Mouse (Mus musculus): ENCODE results near the gene Nbea. TPM values are rescaled to one million over a fixed set of nuclear protein-coding genes. Genes with fewer than 3 reads are reported as not detected.

Gene Nbea
- polyA plus RNA-seq, 1 experiment from 2014 or later = 7.4 TPM

- Histone ChIP-seq H3K36me3 (no peaks in the 10 kb centered on the region), H3K4me3 (no peak overlapping the region), H3K4me1 (no peaks in the 10 kb centered on the region), H3K27ac (no peak overlapping the region), H3K27me3 (ENCODE audit: insufficient read depth, poor library complexity, severe bottlenecking) (no peaks in the 10 kb centered on the region), H3K9me3 (no peaks in the 10 kb centered on the region)
- WGBS = 94% methylated on average over 2 of the region's 2 CpGs
- no peak for DNase-seq (ENCODE audit: low spot score)
These were observed 414.2 kb downstream of the Nbea start for GRCm38 (mm10) chr3:55769308-55769707.

- Histone ChIP-seq H3K36me3 (no peaks in the 10 kb centered on the region), H3K4me1 (no peaks in the 10 kb centered on the region), H3K4me3 (no peak overlapping the region), H3K27ac (no peak overlapping the region), H3K27me3 (ENCODE audit: insufficient read depth, poor library complexity, severe bottlenecking) (no peaks in the 10 kb centered on the region), H3K9me3 (no peaks in the 10 kb centered on the region)
- no peak for DNase-seq (ENCODE audit: low spot score)
- 81% methylated on average over 2 of the region's 2 CpGs for WGBS
These were observed 414.8 kb downstream of the Nbea start for GRCm38 (mm10) chr3:55768654-55769053.

GRCm38 (mm10) chr3:55763591-55763990 is 419.9 kb downstream of the Nbea start:
- Histone ChIP-seq H3K4me1 (no peaks in the 10 kb centered on the region), H3K4me3 (no peak overlapping the region), H3K27ac (no peak overlapping the region), H3K27me3 (ENCODE audit: insufficient read depth, poor library complexity, severe bottlenecking) (no peaks in the 10 kb centered on the region), H3K36me3 (no peaks in the 10 kb centered on the region), H3K9me3 (no peaks in the 10 kb centered on the region)
- DNase-seq (ENCODE audit: low spot score) = no peak
- WGBS = 46% methylated on average over 8 of the region's 8 CpGs

- peaks cover 14% of the 10 kb centered on the region for H3K4me1 ChIP-seq
- 68% methylated on average over 8 of the region's 8 CpGs for WGBS
- H3K36me3 ChIP-seq = no peaks in the 10 kb centered on the region
- no peak overlapping the region for H3K4me3 ChIP-seq
- no peaks in the 10 kb centered on the region for H3K9me3 ChIP-seq
- DNase-seq (ENCODE audit: low spot score) = no peak
- H3K27me3 ChIP-seq (ENCODE audit: insufficient read depth, poor library complexity, severe bottlenecking) = no peaks in the 10 kb centered on the region
- no peak overlapping the region for H3K27ac ChIP-seq
These were observed 425.2 kb downstream of the Nbea start for GRCm38 (mm10) chr3:55758297-55758696.

- no peak overlapping the region for H3K27ac ChIP-seq
- no peaks in the 10 kb centered on the region for H3K27me3 ChIP-seq (ENCODE audit: insufficient read depth, poor library complexity, severe bottlenecking)
- no peak overlapping the region for H3K4me3 ChIP-seq
- H3K4me1 ChIP-seq = peaks cover 14% of the 10 kb centered on the region
- no peaks in the 10 kb centered on the region for H3K36me3 ChIP-seq
- WGBS = 83% methylated on average over 11 of the region's 11 CpGs
- no peaks in the 10 kb centered on the region for H3K9me3 ChIP-seq
- DNase-seq (ENCODE audit: low spot score) = no peak
These were observed 426.8 kb downstream of the Nbea start for GRCm38 (mm10) chr3:55756602-55757190.

- 66% methylated on average over 11 of the region's 11 CpGs for WGBS
- Histone ChIP-seq H3K27me3 (ENCODE audit: insufficient read depth, poor library complexity, severe bottlenecking) (no peaks in the 10 kb centered on the region), H3K4me3 (no peak overlapping the region), H3K4me1 (peaks cover 14% of the 10 kb centered on the region), H3K9me3 (no peaks in the 10 kb centered on the region), H3K27ac (no peak overlapping the region), H3K36me3 (no peaks in the 10 kb centered on the region)
- no peak for DNase-seq (ENCODE audit: low spot score)
These were observed 427.5 kb downstream of the Nbea start for GRCm38 (mm10) chr3:55755805-55756601.

GRCm38 (mm10) chr3:55754981-55755608 is 428.4 kb downstream of the Nbea start:
- H3K4me1 ChIP-seq = peaks cover 14% of the 10 kb centered on the region
- no peak for DNase-seq (ENCODE audit: low spot score)

GRCm38 (mm10) chr3:55753872-55754271 is 429.6 kb downstream of the Nbea start:
- DNase-seq (ENCODE audit: low spot score) = no peak
- no peaks in the 10 kb centered on the region for H3K27me3 ChIP-seq (ENCODE audit: insufficient read depth, poor library complexity, severe bottlenecking)
- WGBS = 89% methylated on average over 6 of the region's 6 CpGs
- no peak overlapping the region for H3K27ac ChIP-seq
- H3K9me3 ChIP-seq = no peaks in the 10 kb centered on the region
- no peaks in the 10 kb centered on the region for H3K36me3 ChIP-seq
- H3K4me1 ChIP-seq = peaks cover 14% of the 10 kb centered on the region
- H3K4me3 ChIP-seq = no peak overlapping the region

More at GRCm38 (mm10) chr3:55754981-55755608, 428.4 kb downstream of the Nbea start:
- WGBS = 83% methylated on average over 6 of the region's 6 CpGs
- no peak overlapping the region for H3K4me3 ChIP-seq
- H3K36me3 ChIP-seq = no peaks in the 10 kb centered on the region
- H3K27me3 ChIP-seq (ENCODE audit: insufficient read depth, poor library complexity, severe bottlenecking) = no peaks in the 10 kb centered on the region
- no peaks in the 10 kb centered on the region for H3K9me3 ChIP-seq
- H3K27ac ChIP-seq = no peak overlapping the region

- Histone ChIP-seq H3K4me3 (no peak overlapping the region), H3K4me1 (peaks cover 14% of the 10 kb centered on the region), H3K9me3 (no peaks in the 10 kb centered on the region), H3K27ac (no peak overlapping the region), H3K27me3 (ENCODE audit: insufficient read depth, poor library complexity, severe bottlenecking) (no peaks in the 10 kb centered on the region), H3K36me3 (no peaks in the 10 kb centered on the region)
- WGBS = 78% methylated on average over 4 of the region's 4 CpGs
- DNase-seq (ENCODE audit: low spot score) = no peak
These were observed 430.9 kb downstream of the Nbea start for GRCm38 (mm10) chr3:55752558-55752957.

GRCm38 (mm10) chr3:55751363-55751762 is 432.1 kb downstream of the Nbea start:
- H3K4me1 ChIP-seq = peaks cover 8% of the 10 kb centered on the region
- 79% methylated on average over 5 of the region's 5 CpGs for WGBS

GRCm38 (mm10) chr3:55750445-55751065 is 432.9 kb downstream of the Nbea start:
- H3K27ac ChIP-seq = no peak overlapping the region

More at GRCm38 (mm10) chr3:55751363-55751762, 432.1 kb downstream of the Nbea start:
- H3K27me3 ChIP-seq (ENCODE audit: insufficient read depth, poor library complexity, severe bottlenecking) = no peaks in the 10 kb centered on the region
- H3K4me3 ChIP-seq = no peak overlapping the region
- H3K27ac ChIP-seq = no peak overlapping the region
- H3K36me3 ChIP-seq = no peaks in the 10 kb centered on the region
- no peaks in the 10 kb centered on the region for H3K9me3 ChIP-seq
- DNase-seq (ENCODE audit: low spot score) = no peak

GRCm38 (mm10) chr3:55743885-55744284 is 439.6 kb downstream of the Nbea start:
- Histone ChIP-seq H3K27ac (no peak overlapping the region), H3K4me3 (no peak overlapping the region), H3K27me3 (ENCODE audit: insufficient read depth, poor library complexity, severe bottlenecking) (no peaks in the 10 kb centered on the region), H3K9me3 (no peaks in the 10 kb centered on the region), H3K4me1 (0 out of 2 replicates have a peak, but pooled peaks cover 4% of the 10 kb centered on the region), H3K36me3 (no peaks in the 10 kb centered on the region)
- DNase-seq (ENCODE audit: low spot score) = no peak
- 84% methylated on average over 5 of the region's 5 CpGs for WGBS

More at GRCm38 (mm10) chr3:55750445-55751065, 432.9 kb downstream of the Nbea start:
- Histone ChIP-seq H3K9me3 (no peaks in the 10 kb centered on the region), H3K4me1 (peaks cover under 1% of the 10 kb centered on the region; the same call in 1 of the 2 replicates), H3K36me3 (no peaks in the 10 kb centered on the region), H3K4me3 (no peak overlapping the region), H3K27me3 (ENCODE audit: insufficient read depth, poor library complexity, severe bottlenecking) (no peaks in the 10 kb centered on the region)
- WGBS = 75% methylated on average over 11 of the region's 11 CpGs
- no peak for DNase-seq (ENCODE audit: low spot score)

- Histone ChIP-seq H3K27ac (no peak overlapping the region), H3K27me3 (ENCODE audit: insufficient read depth, poor library complexity, severe bottlenecking) (no peaks in the 10 kb centered on the region), H3K36me3 (no peaks in the 10 kb centered on the region), H3K9me3 (no peaks in the 10 kb centered on the region), H3K4me3 (no peak overlapping the region), H3K4me1 (0 out of 2 replicates have a peak, but pooled peaks cover 4% of the 10 kb centered on the region)
- no peak for DNase-seq (ENCODE audit: low spot score)
- WGBS = 59% methylated on average over 4 of the region's 4 CpGs
These were observed 440.8 kb downstream of the Nbea start for GRCm38 (mm10) chr3:55742654-55743053.
